Mouse (Mus musculus) erythroblast, embryonic 14.5 days (primary cell): ENCODE results near the gene Rptor.

Experiments
- GATA1 ChIP-seq: IDR thresholded peaks from 2 replicates; pipeline ENCODE4 v1.6.1; 2012; ENCODE audit warnings: low read length, inconsistent platforms, mixed read lengths
- TAL1 ChIP-seq: IDR thresholded peaks from 3 replicates; pipeline ENCODE4 v1.6.1; 2012; ENCODE audit warnings: low read length, inconsistent platforms, mixed read lengths

DNA sequence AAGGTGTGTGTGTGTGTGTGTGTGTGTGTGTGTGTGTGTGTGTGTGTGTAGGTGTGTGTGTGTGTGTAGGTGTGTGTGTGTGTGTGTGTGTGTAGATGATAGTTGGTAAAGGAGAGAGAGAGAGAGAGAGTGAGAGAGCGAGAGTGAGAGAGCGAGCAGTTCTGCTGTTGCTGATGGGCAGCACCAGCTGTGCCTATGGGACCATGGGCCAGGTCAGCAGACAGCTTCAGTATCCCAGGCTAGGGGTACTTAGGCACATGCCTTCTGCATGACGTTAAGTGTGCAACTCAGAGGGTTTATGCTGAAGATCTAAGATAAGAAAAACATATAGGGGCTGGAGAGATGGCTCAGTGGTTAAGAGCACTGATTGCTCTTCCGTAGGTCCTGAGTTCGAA lies 62.6 kb downstream of the Rptor start:
- no peak for TF ChIP-seq TAL1
- no peak for TF ChIP-seq GATA1
